Mouse (Mus musculus) heart, embryonic 10.5 days (tissue): Measurements from ENCODE around the gene Trafd1. TPM values are rescaled to one million over a fixed set of nuclear protein-coding genes. Genes with fewer than 3 reads are reported as not detected.

Experiments used
- polyA plus RNA-seq: library from polyadenylated mRNA; unstranded; fragments of >200 nt; fragmentation: Nextera tagmentation; extraction: Ambion mirVana; gene quantifications from 2 replicates; pipeline ENCODE4 v1.2.1, GENCODE M21; 2016

The Trafd1 gene
- polyA plus RNA-seq, 1 experiment from 2014 or later, result 71.9 TPM

Other genes starting within 250 kb of the Trafd1 start
- gene Ptpn11, start 194.2 kb downstream of the Trafd1 start, polyA plus RNA-seq, result 27.2 and 27.8 TPM in 2 replicates
- gene Rpl6, start 181.2 kb downstream of the Trafd1 start, polyA plus RNA-seq, result 463 and 580 TPM in 2 replicates
- gene Hectd4, start 165.4 kb downstream of the Trafd1 start, polyA plus RNA-seq, result 3.9 and 4.8 TPM in 2 replicates
- gene Naa25, start 12.3 kb upstream of the Trafd1 start, polyA plus RNA-seq, result 47.3 and 50.7 TPM in 2 replicates
- 2.4 and 4.6 TPM in 2 replicates for gene Tmem116, start 66.3 kb upstream of the Trafd1 start, polyA plus RNA-seq
- 153 and 160 TPM in 2 replicates for gene Erp29, start 66.9 kb upstream of the Trafd1 start, polyA plus RNA-seq
- gene Adam1b, start 117.8 kb upstream of the Trafd1 start, polyA plus RNA-seq, result 0.15 and 0.18 TPM in 2 replicates
- 0.78 and 1.4 TPM in 2 replicates for gene Adam1a, start 159.8 kb upstream of the Trafd1 start, polyA plus RNA-seq
- not detected in 2 replicates for gene Gm42878, start 159.8 kb upstream of the Trafd1 start, polyA plus RNA-seq
- 36.0 and 38.5 TPM in 2 replicates for gene Mapkapk5, start 160.3 kb upstream of the Trafd1 start, polyA plus RNA-seq
- 59.9 and 90.3 TPM in 2 replicates for gene Aldh2, start 208.2 kb upstream of the Trafd1 start, polyA plus RNA-seq
- 4.7 and 6.1 TPM in 2 replicates for gene Acad12, start 233.3 kb upstream of the Trafd1 start, polyA plus RNA-seq